Mouse (Mus musculus) hindlimb bud, embryonic 11.5 days (tissue): Measurements from ENCODE around the gene Ccdc174.
"Not testable (repeated sequence)": the region's sequence is repeated elsewhere in the genome, so short reads cannot be mapped to it uniquely, and the experiment has no call there.

Experiments
- DNase-seq: peaks from one replicate; pipeline ENCODE4 v3.0.0-alpha.2; 2012; ENCODE audit warnings: low read depth, low spot score; ENCODE audit errors: extremely low spot score

Gene Ccdc174

GRCm38 (mm10) chr6:91877885-91878651, at the start of gene Ccdc174:
TSS of gene Ccdc174 (plus strand) at chr6:91878053.
- peak; percentile 99 for DNase-seq

- no peak for DNase-seq
These were observed 44.9 kb upstream of the Ccdc174 start for GRCm38 (mm10) chr6:91832863-91833440.

GRCm38 (mm10) chr6:91839010-91839871, 38.6 kb upstream of the Ccdc174 start:
- DNase-seq: peak; percentile 50

- no peak for DNase-seq
These were observed 34.8 kb upstream of the Ccdc174 start for GRCm38 (mm10) chr6:91842897-91843627.

GRCm38 (mm10) chr6:91843628-91844153, 34.2 kb upstream of the Ccdc174 start:
- no peak for DNase-seq

GRCm38 (mm10) chr6:91852550-91852949, 25.3 kb upstream of the Ccdc174 start:
- DNase-seq: no peak

GRCm38 (mm10) chr6:91858339-91858738, 19.5 kb upstream of the Ccdc174 start:
- no peak for DNase-seq

- DNase-seq: no peak
These were observed 15.0 kb upstream of the Ccdc174 start for GRCm38 (mm10) chr6:91862848-91863247.

- DNase-seq: no peak
These were observed 13.3 kb upstream of the Ccdc174 start for GRCm38 (mm10) chr6:91864595-91864994.

GRCm38 (mm10) chr6:91865601-91866000, 12.3 kb upstream of the Ccdc174 start:
- DNase-seq: no peak

GRCm38 (mm10) chr6:91868091-91868490, 9.8 kb upstream of the Ccdc174 start:
- no peak for DNase-seq

- DNase-seq: no peak
These were observed 5.1 kb upstream of the Ccdc174 start for GRCm38 (mm10) chr6:91872781-91873180.

GRCm38 (mm10) chr6:91883859-91884258, 6.0 kb downstream of the Ccdc174 start:
- DNase-seq: no peak

- DNase-seq: no peak
These were observed 11.5 kb downstream of the Ccdc174 start for GRCm38 (mm10) chr6:91889255-91889906.

- no peak for DNase-seq
These were observed 12.8 kb downstream of the Ccdc174 start for GRCm38 (mm10) chr6:91890615-91891014.

GRCm38 (mm10) chr6:91891776-91892175, 13.9 kb downstream of the Ccdc174 start:
- no peak for DNase-seq

GRCm38 (mm10) chr6:91896783-91897182, 18.9 kb downstream of the Ccdc174 start:
- DNase-seq: no peak

GRCm38 (mm10) chr6:91901505-91901904, 23.7 kb downstream of the Ccdc174 start:
- peak; percentile 68 for DNase-seq

GRCm38 (mm10) chr6:91902509-91902908, 24.7 kb downstream of the Ccdc174 start, which contains the start of gene 4930590J08Rik:
TSS of gene 4930590J08Rik (plus strand) at chr6:91902809.
- not testable (repeated sequence) for DNase-seq

GRCm38 (mm10) chr6:91914011-91914410, 36.2 kb downstream of the Ccdc174 start:
- DNase-seq: no peak
